Mouse (Mus musculus) midbrain, embryonic 13.5 days (tissue): Measurements from ENCODE around the gene Ephb6. TPM values are rescaled to one million over a fixed set of nuclear protein-coding genes. Genes with fewer than 3 reads are reported as not detected.
"Not testable (repeated sequence)": the region's sequence is repeated elsewhere in the genome, so short reads cannot be mapped to it uniquely, and the experiment has no call there.

Experiments
- ATAC-seq: fragments of 200-750 bp; cut with Nextera tagmentation; 2 replicates; pipeline ENCODE4 v1.8.0; 2017; ENCODE audit warnings: mild to moderate bottlenecking, moderate TSS enrichment, moderate library complexity
- H3K27ac ChIP-seq: fragments of 300-500 bp; sonication (generic); 2 replicates; pipeline ENCODE4 v1.5.1; 2015; ENCODE audit warnings: inconsistent platforms, mild to moderate bottlenecking, moderate library complexity
- H3K27me3 ChIP-seq: fragments of 300-500 bp; sonication (generic); 2 replicates; pipeline ENCODE4 v1.6.1; 2015; ENCODE audit warnings: mild to moderate bottlenecking, inconsistent platforms
- H3K36me3 ChIP-seq: fragments of 300-500 bp; sonication (generic); 2 replicates; pipeline ENCODE4 v1.6.1; 2015; ENCODE audit warnings: mild to moderate bottlenecking, inconsistent platforms
- H3K4me1 ChIP-seq: fragments of 300-500 bp; sonication (generic); replicated peaks from 2 replicates; pipeline ENCODE4 v1.6.1; 2015; ENCODE audit warnings: inconsistent platforms
- H3K4me2 ChIP-seq: fragments of 300-500 bp; sonication (generic); replicated peaks from 2 replicates; pipeline ENCODE4 v1.6.1; 2015; ENCODE audit warnings: moderate library complexity, mild to moderate bottlenecking, inconsistent platforms
- H3K4me3 ChIP-seq: fragments of 300-500 bp; sonication (generic); replicated peaks from 2 replicates; pipeline ENCODE4 v1.5.1; 2015; ENCODE audit warnings: mild to moderate bottlenecking, inconsistent platforms
- H3K9ac ChIP-seq: fragments of 300-500 bp; sonication (generic); replicated peaks from 2 replicates; pipeline ENCODE4 v1.6.1; 2015; ENCODE audit warnings: mild to moderate bottlenecking, inconsistent platforms
- H3K9me3 ChIP-seq: fragments of 300-500 bp; sonication (generic); 2 replicates; pipeline ENCODE4 v1.6.1; 2016; ENCODE audit warnings: mild to moderate bottlenecking, inconsistent platforms
- WGBS: fragments of 180-500 bp; shearing (Covaris S2); methylation state at CpG from one replicate; pipeline ENCODE4 v1.1.7; 2015; 5-methylcytosine and 5-hydroxymethylcytosine counted together
- polyA plus RNA-seq: library from polyadenylated mRNA; unstranded; fragments of >200 nt; fragmentation: Nextera tagmentation; extraction: Ambion mirVana; gene quantifications from 2 replicates; pipeline ENCODE4 v1.2.1, GENCODE M21; 2015

The Ephb6 gene
- 26.6 and 31.2 TPM in 2 replicates for polyA plus RNA-seq

GRCm38 (mm10) chr6:41605061-41605793 is at the start of gene Ephb6:
Gene Ephb6 (plus strand): TSS chr6:41605482.
- H3K4me1 ChIP-seq: peaks cover 35% of the 10 kb centered on the region
- H3K9ac ChIP-seq: peak within 1 kb of the TSS; percentile 92
- WGBS: under 1% methylated on average over 67 of the region's 68 CpGs
- H3K36me3 ChIP-seq: no peaks in the 10 kb centered on the region
- no peaks in the 10 kb centered on the region for H3K9me3 ChIP-seq
- H3K27me3 ChIP-seq: no peaks in the 10 kb centered on the region
- peak within 1 kb of the TSS; percentile 95 for H3K27ac ChIP-seq
- peak; percentile 95 for ATAC-seq
- peak within 1 kb of the TSS; percentile 77 for H3K4me3 ChIP-seq
- peak within 1 kb of the TSS; percentile 64 for H3K4me2 ChIP-seq

GRCm38 (mm10) chr6:41556389-41556788 is 48.9 kb upstream of the Ephb6 start:
- H3K9ac ChIP-seq: no peak overlapping the region
- H3K4me1 ChIP-seq: no peaks in the 10 kb centered on the region; the same call in 1 of the 2 replicates
- peak; percentile 62 for ATAC-seq
- no peaks in the 10 kb centered on the region for H3K27me3 ChIP-seq
- no peak overlapping the region for H3K27ac ChIP-seq
- H3K4me3 ChIP-seq: no peak overlapping the region
- H3K4me2 ChIP-seq: no peak overlapping the region
- no peaks in the 10 kb centered on the region for H3K9me3 ChIP-seq
- H3K36me3 ChIP-seq: no peaks in the 10 kb centered on the region

- no peak for ATAC-seq
- Histone ChIP-seq H3K36me3 (no peaks in the 10 kb centered on the region), H3K27ac (no peak overlapping the region), H3K27me3 (no peaks in the 10 kb centered on the region), H3K4me2 (no peak overlapping the region), H3K9me3 (no peaks in the 10 kb centered on the region), H3K4me3 (no peak overlapping the region), H3K4me1 (no peaks in the 10 kb centered on the region; the same call in 1 of the 2 replicates), H3K9ac (no peak overlapping the region)
- WGBS: 87% methylated on average over 5 of the region's 5 CpGs
These were observed 47.8 kb upstream of the Ephb6 start for GRCm38 (mm10) chr6:41557468-41557867.

DNA sequence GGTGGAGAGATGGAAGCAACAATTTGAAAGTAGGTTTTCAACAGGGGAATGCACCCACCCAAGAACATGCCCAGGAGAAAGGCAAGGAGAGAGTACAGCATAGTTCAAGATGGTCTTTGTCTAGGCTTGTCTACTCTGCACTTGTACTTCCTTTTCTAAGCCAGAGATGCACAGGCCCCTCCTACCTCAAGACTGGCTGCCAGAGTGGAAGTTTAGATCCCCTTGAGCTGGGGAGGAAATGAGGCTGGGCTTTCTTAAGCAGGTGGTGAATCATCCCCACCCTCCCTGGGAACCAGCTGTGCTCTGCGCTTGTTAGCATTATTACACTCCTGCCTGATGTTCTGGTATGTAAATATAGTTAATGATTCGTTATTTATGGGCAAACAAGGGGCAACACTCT is 47.0 kb upstream of the Ephb6 start:
- H3K4me1 ChIP-seq: no peaks in the 10 kb centered on the region; the same call in 1 of the 2 replicates
- H3K9ac ChIP-seq: no peak overlapping the region
- WGBS: 62% methylated on average over 2 of the region's 2 CpGs
- no peak overlapping the region for H3K4me2 ChIP-seq
- H3K9me3 ChIP-seq: no peaks in the 10 kb centered on the region
- no peak overlapping the region for H3K27ac ChIP-seq
- ATAC-seq: no peak
- no peak overlapping the region for H3K4me3 ChIP-seq
- no peaks in the 10 kb centered on the region for H3K27me3 ChIP-seq
- H3K36me3 ChIP-seq: no peaks in the 10 kb centered on the region

- Histone ChIP-seq H3K27ac (no peak overlapping the region), H3K4me3 (no peak overlapping the region), H3K4me1 (no peaks in the 10 kb centered on the region; the same call in 1 of the 2 replicates), H3K4me2 (no peak overlapping the region), H3K36me3 (no peaks in the 10 kb centered on the region), H3K9me3 (no peaks in the 10 kb centered on the region), H3K9ac (no peak overlapping the region), H3K27me3 (no peaks in the 10 kb centered on the region)
- no peak for ATAC-seq
- WGBS: 69% methylated on average over 3 of the region's 3 CpGs
These were observed 46.0 kb upstream of the Ephb6 start for GRCm38 (mm10) chr6:41559331-41559730.

DNA sequence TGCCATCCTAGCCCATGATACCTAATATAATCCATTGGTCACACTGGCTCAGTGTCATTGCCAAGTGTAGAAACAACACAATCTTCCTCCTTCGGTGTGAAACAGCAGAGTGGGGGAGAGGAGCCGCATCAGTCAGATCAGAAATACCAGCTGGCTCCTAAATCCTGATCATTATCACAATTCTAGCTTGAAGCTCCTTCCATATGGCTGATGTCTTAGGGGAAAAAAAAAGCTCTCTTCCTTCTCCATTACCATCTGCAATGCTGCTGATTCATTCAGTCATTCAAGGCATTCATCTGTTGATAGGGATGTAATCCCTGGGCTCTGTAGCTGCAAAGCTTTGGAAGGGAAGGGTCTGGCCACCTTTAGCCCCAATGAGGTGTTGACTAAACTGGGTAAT is 45.0 kb upstream of the Ephb6 start:
- no peaks in the 10 kb centered on the region; the same call in 1 of the 2 replicates for H3K4me1 ChIP-seq
- WGBS: 82% methylated on average over 2 of the region's 2 CpGs
- ATAC-seq: no peak
- H3K36me3 ChIP-seq: no peaks in the 10 kb centered on the region
- H3K9ac ChIP-seq: no peak overlapping the region
- no peaks in the 10 kb centered on the region for H3K27me3 ChIP-seq
- H3K4me2 ChIP-seq: no peak overlapping the region
- H3K4me3 ChIP-seq: no peak overlapping the region
- H3K9me3 ChIP-seq: no peaks in the 10 kb centered on the region
- no peak overlapping the region for H3K27ac ChIP-seq

- Histone ChIP-seq H3K9ac (no peak overlapping the region), H3K27ac (no peak overlapping the region), H3K4me1 (no peaks in the 10 kb centered on the region), H3K36me3 (no peaks in the 10 kb centered on the region), H3K9me3 (no peaks in the 10 kb centered on the region), H3K27me3 (no peaks in the 10 kb centered on the region), H3K4me3 (peak overlapping the region; percentile 29), H3K4me2 (peak overlapping the region; percentile 39)
- peak; percentile 21; the same call in 1 of the 2 replicates for ATAC-seq
- WGBS: 91% methylated on average over 4 of the region's 4 CpGs
These were observed 42.7 kb upstream of the Ephb6 start for GRCm38 (mm10) chr6:41562598-41562997.

DNA sequence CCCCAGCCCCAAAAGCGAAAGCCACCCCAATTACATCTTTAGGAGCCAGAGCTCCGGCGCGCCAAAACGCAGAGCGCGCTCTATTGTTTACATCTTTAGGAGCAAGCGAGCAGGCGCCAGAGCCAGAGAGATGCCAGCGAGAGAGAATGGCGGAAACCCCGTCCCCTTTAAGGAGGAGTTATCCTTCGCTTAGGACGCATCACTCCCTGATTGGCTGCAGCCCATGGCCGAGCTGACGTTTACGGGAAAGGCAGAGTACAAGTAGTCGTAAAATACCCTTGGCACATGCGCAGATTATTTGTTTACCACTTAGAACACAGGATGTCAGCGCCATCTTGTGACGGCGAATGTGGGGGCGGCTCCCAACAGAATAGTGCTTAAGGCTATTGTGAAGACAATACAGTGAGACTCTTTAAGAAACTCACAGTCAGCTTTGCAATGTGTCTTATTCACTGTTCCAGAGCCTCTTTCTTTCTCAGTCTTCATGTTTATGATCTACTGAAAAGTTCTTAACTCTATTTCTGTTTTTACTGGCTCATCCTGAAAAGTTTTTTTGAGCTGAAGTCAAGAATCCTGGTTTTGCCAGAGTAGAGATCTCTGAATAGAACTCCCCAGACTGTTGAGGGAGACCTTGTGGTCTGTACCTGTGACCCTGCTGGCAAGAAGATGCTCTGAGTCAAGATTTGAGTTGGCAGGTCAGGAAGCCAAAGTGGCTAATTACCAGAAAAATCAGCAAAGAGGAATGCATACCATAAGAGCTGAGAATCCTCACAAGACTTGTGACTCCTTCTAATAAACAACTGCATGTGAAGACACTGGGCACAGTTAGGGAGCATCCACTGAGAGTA is 42.0 kb upstream of the Ephb6 start:
- H3K4me2 ChIP-seq, H3K4me1 ChIP-seq, H3K9me3 ChIP-seq, H3K36me3 ChIP-seq, H3K27me3 ChIP-seq, H3K27ac ChIP-seq, H3K9ac ChIP-seq: not testable (repeated sequence)
- WGBS: 55% methylated on average over 6 of the region's 23 CpGs
- peak overlapping the region; percentile 29 for H3K4me3 ChIP-seq
- ATAC-seq: peak; percentile 80

GRCm38 (mm10) chr6:41565261-41565660 is 40.0 kb upstream of the Ephb6 start:
- no peaks in the 10 kb centered on the region for H3K4me1 ChIP-seq
- H3K9ac ChIP-seq: no peak overlapping the region
- no peaks in the 10 kb centered on the region for H3K9me3 ChIP-seq
- no peaks in the 10 kb centered on the region for H3K27me3 ChIP-seq
- 59% methylated on average over 1 of the region's 1 CpGs for WGBS
- H3K4me2 ChIP-seq: no peak overlapping the region
- H3K36me3 ChIP-seq: no peaks in the 10 kb centered on the region
- H3K4me3 ChIP-seq: no peak overlapping the region
- H3K27ac ChIP-seq: no peak overlapping the region
- ATAC-seq: no peak

DNA sequence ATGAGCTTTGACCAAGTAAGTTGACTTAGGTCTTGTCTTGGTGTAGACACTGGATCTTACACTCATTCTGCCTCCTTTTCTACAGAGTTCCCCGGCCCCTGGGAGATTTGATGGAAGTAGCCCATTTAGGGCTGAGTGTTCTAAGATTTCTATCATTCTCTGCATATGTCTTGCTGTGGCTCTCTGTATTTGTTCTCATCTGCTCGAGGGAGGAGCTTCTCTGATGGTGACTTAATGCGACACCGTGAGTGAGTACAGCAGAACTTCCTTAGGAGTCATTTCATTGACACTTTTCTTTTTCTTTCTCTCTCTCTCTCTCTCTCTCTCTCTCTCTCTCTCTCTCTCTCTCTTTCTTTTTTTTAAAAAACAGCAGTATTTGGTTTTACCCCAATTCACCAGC is 38.3 kb upstream of the Ephb6 start:
- no peak for ATAC-seq
- Histone ChIP-seq H3K9me3 (no peaks in the 10 kb centered on the region), H3K9ac (no peak overlapping the region), H3K36me3 (no peaks in the 10 kb centered on the region), H3K4me2 (no peak overlapping the region), H3K27ac (no peak overlapping the region), H3K27me3 (no peaks in the 10 kb centered on the region), H3K4me3 (no peak overlapping the region), H3K4me1 (no peaks in the 10 kb centered on the region)
- WGBS: 88% methylated on average over 4 of the region's 4 CpGs

- no peak for ATAC-seq
- WGBS: 80% methylated on average over 3 of the region's 3 CpGs
These were observed 36.2 kb upstream of the Ephb6 start for GRCm38 (mm10) chr6:41569078-41569477.

GRCm38 (mm10) chr6:41576526-41577097 is 28.7 kb upstream of the Ephb6 start:
- Histone ChIP-seq H3K4me1 (no peaks in the 10 kb centered on the region), H3K9ac (no peak overlapping the region), H3K27ac (no peak overlapping the region), H3K9me3 (no peaks in the 10 kb centered on the region), H3K27me3 (no peaks in the 10 kb centered on the region), H3K36me3 (no peaks in the 10 kb centered on the region), H3K4me3 (no peak overlapping the region), H3K4me2 (no peak overlapping the region)
- no peak for ATAC-seq
- WGBS: 62% methylated on average over 5 of the region's 5 CpGs

More at GRCm38 (mm10) chr6:41569078-41569477, 36.2 kb upstream of the Ephb6 start:
- Histone ChIP-seq H3K9me3 (no peaks in the 10 kb centered on the region), H3K9ac (no peak overlapping the region), H3K4me1 (no peaks in the 10 kb centered on the region), H3K27me3 (no peaks in the 10 kb centered on the region), H3K36me3 (no peaks in the 10 kb centered on the region), H3K4me3 (no peak overlapping the region), H3K27ac (no peak overlapping the region), H3K4me2 (no peak overlapping the region)
